Mouse (Mus musculus) kidney, adult 2 months (tissue): ENCODE results near the gene Plppr2.

Experiments
- CTCF ChIP-seq: fragments of 200-500 bp; conservative IDR thresholded peaks from 2 replicates; pipeline ENCODE4 v1.5.1; 2011; ENCODE audit warnings: low read depth, mild to moderate bottlenecking, control low read depth, low read length, moderate library complexity, mixed read lengths; ENCODE audit not compliant: insufficient read depth, insufficient read length
- POLR2A ChIP-seq: fragments of 200-500 bp; IDR thresholded peaks from one replicate; pipeline ENCODE4 v1.6.1; 2011; ENCODE audit warnings: low read depth, low read length, control low read depth

GRCm38 (mm10) chr9:21950322-21950721, 13.5 kb downstream of the Plppr2 start:
- TF ChIP-seq CTCF (no peak; the same call in 1 of the 2 replicates), POLR2A (no peak)
